8 mouse cellular contexts compared by ENCODE assay signal in genomic region chr6:143167981-143168674, GRCm38 (mm10). TPM values are rescaled to one million over a fixed set of nuclear protein-coding genes. Genes with fewer than 3 reads are reported as not detected.
DNase-seq lines count a peak whose midpoint lies in the region; ATAC-seq and TF ChIP-seq lines count a peak whose summit lies in the region.
"Had no signal": no experiment of that assay in that cellular context is flagged by ENCODE, and none has a peak within 500 bp of the region (broad histone marks: within the 10 kb centered on the region; RNA-seq: fewer than 3 reads in every experiment).

No protein-coding gene starts in this region.

- peaks cover 3% of the 10 kb centered on the region; the same call in 1 of the 2 replicates for H3K4me1 ChIP-seq in neural tube, embryonic 11.5 days (ENCODE audit: control insufficient read depth, insufficient read depth, low read length)
- peaks cover 5% of the 10 kb centered on the region; the same call in 1 of the 2 replicates for H3K4me1 ChIP-seq in forebrain, embryonic 11.5 days (replicated peaks; ENCODE audit: control insufficient read depth, insufficient read depth, low read length)
- H3K4me1 ChIP-seq in limb, embryonic 14.5 days (ENCODE audit: control insufficient read depth, insufficient read depth, low read length) = peaks cover 21% of the 10 kb centered on the region
- H3K4me1 ChIP-seq in stomach, embryonic 16.5 days (ENCODE audit: control insufficient read depth, insufficient read depth, low read length) = peaks cover 15% of the 10 kb centered on the region; the same call in 1 of the 2 replicates

- no peak for DNase-seq in neural tube, embryonic 11.5 days (ENCODE audit: low spot score)
- no peak for DNase-seq in neural tube, embryonic 10.5 days (ENCODE audit: extremely low spot score, low spot score)
- no peak for DNase-seq in forebrain, embryonic 11.5 days (ENCODE audit: low spot score)
- DNase-seq in limb, embryonic 14.5 days (ENCODE audit: low spot score) = no peak
- DNase-seq in left cerebral cortex, adult 11 months (ENCODE audit: low spot score) = no peak
- DNase-seq in gastrocnemius, postnatal 25 days = no peak
- DNase-seq: cerebellum, postnatal 36 days had no signal

- no peaks in the 10 kb centered on the region for H3K27me3 ChIP-seq in neural tube, embryonic 11.5 days (ENCODE audit: control insufficient read depth, insufficient read depth, low read length)
- H3K27me3 ChIP-seq in forebrain, embryonic 11.5 days (ENCODE audit: control insufficient read depth, insufficient read depth, low read length) = peaks cover 4% of the 10 kb centered on the region
- no peaks in the 10 kb centered on the region for H3K27me3 ChIP-seq in limb, embryonic 14.5 days (ENCODE audit: control insufficient read depth, insufficient read depth, low read length)
- H3K27me3 ChIP-seq in stomach, embryonic 16.5 days (ENCODE audit: control insufficient read depth, insufficient read depth, low read length) = no peaks in the 10 kb centered on the region

- peak overlapping the region; percentile 90; the same call in 1 of the 2 replicates for H3K27ac ChIP-seq in neural tube, embryonic 11.5 days (ENCODE audit: low read depth, low read length)
- no peak overlapping the region for H3K27ac ChIP-seq in forebrain, embryonic 11.5 days (ENCODE audit: low read depth, low read length)
- H3K27ac ChIP-seq in limb, embryonic 14.5 days (replicated peaks; ENCODE audit: low read depth, low read length) = no peak overlapping the region
- H3K27ac ChIP-seq in stomach, embryonic 16.5 days (ENCODE audit: low read length) = peak overlapping the region; percentile 95; the same call in 1 of the 2 replicates

- H3K4me3 ChIP-seq in neural tube, embryonic 11.5 days (ENCODE audit: low read depth, low read length) = peak overlapping the region; percentile 79
- H3K4me3 ChIP-seq in forebrain, embryonic 11.5 days (ENCODE audit: low read depth, low read length) = peak overlapping the region; percentile 78
- H3K4me3 ChIP-seq in limb, embryonic 14.5 days (replicated peaks; ENCODE audit: low read length) = peak overlapping the region; percentile 91
- H3K4me3 ChIP-seq in stomach, embryonic 16.5 days (replicated peaks; ENCODE audit: low read length) = peak overlapping the region; percentile 91

- H3K36me3 ChIP-seq in neural tube, embryonic 11.5 days (ENCODE audit: control insufficient read depth, insufficient read depth, low read length) = no peaks in the 10 kb centered on the region
- no peaks in the 10 kb centered on the region for H3K36me3 ChIP-seq in forebrain, embryonic 11.5 days (ENCODE audit: control insufficient read depth, insufficient read depth, low read length)
- 0 out of 2 replicates have a peak, but pooled peaks cover 3% of the 10 kb centered on the region for H3K36me3 ChIP-seq in limb, embryonic 14.5 days (ENCODE audit: control insufficient read depth, insufficient read depth, low read length)
- peaks cover 3% of the 10 kb centered on the region; the same call in 1 of the 2 replicates for H3K36me3 ChIP-seq in stomach, embryonic 16.5 days (ENCODE audit: control insufficient read depth, insufficient read depth, low read length)

- WGBS in neural tube, embryonic 11.5 days = 32% methylated on average over 6 of the region's 6 CpGs
- WGBS in forebrain, embryonic 11.5 days = 37% methylated on average over 6 of the region's 6 CpGs
- 12% methylated on average over 6 of the region's 6 CpGs for WGBS in limb, embryonic 14.5 days
- WGBS in stomach, embryonic 16.5 days = 29% methylated on average over 6 of the region's 6 CpGs

- H3K4me2 ChIP-seq in neural tube, embryonic 11.5 days (ENCODE audit: low read depth) = peak overlapping the region; percentile 76
- H3K4me2 ChIP-seq in forebrain, embryonic 11.5 days (ENCODE audit: low read depth, low read length, severe bottlenecking) = peak overlapping the region; percentile 89
- peak overlapping the region; percentile 63 for H3K4me2 ChIP-seq in limb, embryonic 14.5 days (replicated peaks; ENCODE audit: low read depth, low read length, severe bottlenecking)
- peak overlapping the region; percentile 80 for H3K4me2 ChIP-seq in stomach, embryonic 16.5 days (ENCODE audit: low read depth, low read length)

- no peak for TF ChIP-seq POLR2A in limb, embryonic 14.5 days (IDR thresholded peaks at IDR 0.05; ENCODE audit: borderline replicate concordance, extremely low read depth, insufficient read depth, insufficient read length)

- no peak for ATAC-seq in neural tube, embryonic 11.5 days (ENCODE audit: insufficient read depth, low FRiP score, low TSS enrichment)
- ATAC-seq in forebrain, embryonic 11.5 days (replicated peaks; ENCODE audit: low FRiP score) = no peak
- no peak for ATAC-seq in limb, embryonic 14.5 days (ENCODE audit: low FRiP score, low read depth)
- ATAC-seq in stomach, embryonic 16.5 days (ENCODE audit: insufficient read depth, low FRiP score) = no peak

- H3K9ac ChIP-seq in neural tube, embryonic 11.5 days (ENCODE audit: low read length) = peak overlapping the region; percentile 84
- peak overlapping the region; percentile 81 for H3K9ac ChIP-seq in forebrain, embryonic 11.5 days (ENCODE audit: low read length)
- H3K9ac ChIP-seq in limb, embryonic 14.5 days (ENCODE audit: low read depth, low read length, severe bottlenecking) = peak overlapping the region; percentile 83
- H3K9ac ChIP-seq in stomach, embryonic 16.5 days (ENCODE audit: low read length) = peak overlapping the region; percentile 95

- no peaks in the 10 kb centered on the region for H3K9me3 ChIP-seq in neural tube, embryonic 11.5 days (ENCODE audit: control insufficient read depth, low read length)
- no peaks in the 10 kb centered on the region for H3K9me3 ChIP-seq in forebrain, embryonic 11.5 days (ENCODE audit: control insufficient read depth, low read length)
- no peaks in the 10 kb centered on the region for H3K9me3 ChIP-seq in limb, embryonic 14.5 days (ENCODE audit: control insufficient read depth, low read length)
- H3K9me3 ChIP-seq in stomach, embryonic 16.5 days (replicated peaks; ENCODE audit: control insufficient read depth, low read length) = no peaks in the 10 kb centered on the region

RNA-seq across cellular contexts. Expression of gene Etnk1, which starts 1.1 kb away (rescaled TPM):
- polyA plus RNA-seq in neural tube, embryonic 11.5 days (2014; fragmentation: Nextera tagmentation; extraction: Ambion mirVana) = 35.0 and 37.0 TPM in 2 replicates
- 28.8 and 32.1 TPM in 2 replicates for polyA plus RNA-seq in forebrain, embryonic 11.5 days (2014; fragmentation: Nextera tagmentation; extraction: Ambion mirVana)
- 72.9 and 81.9 TPM in 2 replicates for polyA plus RNA-seq in limb, embryonic 14.5 days (2012; rRNA removed)
- 22.0 and 24.6 TPM in 2 replicates for polyA plus RNA-seq in limb, embryonic 14.5 days (2014; fragmentation: Nextera tagmentation; extraction: Ambion mirVana)
- 16.1 and 16.3 TPM in 2 replicates for polyA plus RNA-seq in stomach, embryonic 16.5 days (2015; fragmentation: Nextera tagmentation; extraction: Ambion mirVana)
- total RNA-seq in gastrocnemius, postnatal 25 days (2021) = 10 to 100 TPM; 15.6 to 16.5 TPM

Comparison
In these comparisons a context has a peak if more than half of its experiments do, and no peak if none do; other contexts are left out.
1. H3K27ac ChIP-seq: peak in neural tube, embryonic 11.5 days (single experiment) and stomach, embryonic 16.5 days (single experiment); none in forebrain, embryonic 11.5 days (single experiment) and limb, embryonic 14.5 days (single experiment).
2. Peak in every context shown above with its lines, with median percentiles within 50 percentile points of each other: H3K4me2 ChIP-seq, H3K4me3 ChIP-seq and H3K9ac ChIP-seq.